Mouse (Mus musculus) A20 (cell line): ENCODE measurements at regions not wholly inside any gene's neighbourhood (a gene's known extent, or its start where the extent isn't known, plus 50 kb on each side); places are given as distances from the start of the nearest gene placed in this dataset.
"Not testable (repeated sequence)": the region's sequence is repeated elsewhere in the genome, so short reads cannot be mapped to it uniquely, and the experiment has no call there.

Experiments
- DNase-seq: peaks from one replicate; pipeline ENCODE4 v3.0.0-alpha.2; 2011; ENCODE audit warnings: low read depth, low spot score

GRCm38 (mm10) chr3:8005684-8006083, 1385.4 kb upstream of the 1700008P02Rik start:
- not testable (repeated sequence) for DNase-seq

GRCm38 (mm10) chr3:8004271-8004670, 1384.0 kb upstream of the 1700008P02Rik start:
- DNase-seq, result no peak

GRCm38 (mm10) chr3:8001027-8001426, 1380.8 kb upstream of the 1700008P02Rik start:
- DNase-seq, result no peak

GRCm38 (mm10) chr3:7992322-7992721, 1372.1 kb upstream of the 1700008P02Rik start:
- DNase-seq, result no peak

- DNase-seq, result peak; percentile 10
Measured at GRCm38 (mm10) chr3:7973287-7973686, 1353.0 kb upstream of the 1700008P02Rik start.

GRCm38 (mm10) chr3:7953911-7954310, 1333.7 kb upstream of the 1700008P02Rik start:
- no peak for DNase-seq

GRCm38 (mm10) chr3:7943646-7944381, 1323.6 kb upstream of the 1700008P02Rik start:
- no peak for DNase-seq
